Mouse (Mus musculus): ENCODE measurements at regions not wholly inside any gene's neighbourhood (a gene's known extent, or its start where the extent isn't known, plus 50 kb on each side); places are given as distances from the start of the nearest gene placed in this dataset.

DNA sequence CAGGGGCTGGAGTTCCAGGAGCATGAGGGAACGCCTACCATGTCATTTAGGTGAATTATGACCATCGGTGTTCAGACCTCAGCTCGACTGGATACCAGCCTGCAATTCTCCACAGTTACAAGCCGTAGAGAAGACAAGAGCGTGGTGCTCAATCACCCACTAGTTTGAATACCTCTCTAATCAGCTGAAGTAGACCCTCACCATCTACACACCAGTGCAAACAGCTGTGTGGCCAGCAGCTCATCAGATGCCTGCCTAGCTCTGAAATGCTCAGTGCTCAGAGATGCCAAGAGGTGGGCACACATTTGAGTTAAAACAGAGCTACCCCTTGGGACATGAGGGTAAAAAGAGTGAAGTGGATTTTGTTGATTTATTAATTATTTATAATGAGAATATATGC is 660.2 kb downstream of the Magi1 start:
- no peaks in the 10 kb centered on the region for H3K27me3 ChIP-seq
- WGBS = 72% methylated on average over 5 of the region's 5 CpGs
- no peak overlapping the region for H3K4me3 ChIP-seq (replicated peaks)
- no peak overlapping the region for H3K4me2 ChIP-seq (replicated peaks)
- H3K9me3 ChIP-seq (replicated peaks) = no peaks in the 10 kb centered on the region
- ATAC-seq (ENCODE audit: insufficient number of reproducible peaks, low FRiP score, low TSS enrichment, low read depth) = no peak
- H3K9ac ChIP-seq = no peak overlapping the region
- H3K27ac ChIP-seq (replicated peaks) = no peak overlapping the region
- no peaks in the 10 kb centered on the region for H3K4me1 ChIP-seq
- no peaks in the 10 kb centered on the region for H3K36me3 ChIP-seq

DNA sequence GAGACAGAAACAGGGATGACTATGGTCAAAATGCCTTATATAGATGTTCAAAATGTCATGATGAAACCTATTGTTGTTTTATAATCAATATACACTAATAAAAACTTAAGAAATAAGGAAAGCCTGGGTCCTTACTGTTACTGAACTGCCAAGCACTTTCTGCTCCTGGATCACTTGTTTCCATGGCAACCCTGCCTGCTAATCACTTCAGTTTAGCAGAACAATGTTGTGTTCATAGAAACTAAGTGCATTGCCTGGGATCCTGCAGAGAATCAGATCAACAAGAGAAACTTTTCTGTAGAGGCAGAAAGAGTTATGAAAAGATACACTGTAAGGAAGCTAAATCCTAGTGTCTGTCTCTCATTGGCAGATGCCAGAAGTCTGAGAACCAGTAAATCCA is 666.8 kb downstream of the Magi1 start:
- no peak for ATAC-seq (ENCODE audit: insufficient number of reproducible peaks, low FRiP score, low TSS enrichment, low read depth)
- Histone ChIP-seq H3K36me3 (no peaks in the 10 kb centered on the region), H3K4me2 (replicated peaks) (no peak overlapping the region), H3K27me3 (no peaks in the 10 kb centered on the region), H3K9me3 (replicated peaks) (no peaks in the 10 kb centered on the region), H3K27ac (replicated peaks) (no peak overlapping the region), H3K4me1 (no peaks in the 10 kb centered on the region), H3K9ac (no peak overlapping the region), H3K4me3 (replicated peaks) (no peak overlapping the region)

DNA sequence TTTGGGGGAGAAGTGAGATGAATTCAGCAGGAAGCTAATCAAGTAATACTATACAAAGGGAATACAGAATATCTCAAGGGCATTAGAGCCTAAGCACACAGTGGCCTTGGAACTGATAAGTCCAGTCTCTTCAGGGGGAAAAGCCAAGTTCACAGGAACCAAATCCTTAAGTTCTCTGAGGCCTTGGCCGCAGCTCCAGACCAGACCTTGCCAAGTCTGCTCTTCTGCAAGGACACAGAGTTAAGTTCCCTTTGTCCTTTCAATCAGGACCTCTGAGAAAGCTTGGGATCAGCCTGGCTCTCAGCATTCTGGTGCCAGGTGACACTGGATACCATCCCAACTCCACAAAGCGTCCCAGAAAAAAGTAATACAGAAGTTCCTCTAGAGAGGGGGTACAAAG is 657.1 kb upstream of the Adamts9 start:
- no peaks in the 10 kb centered on the region for H3K4me1 ChIP-seq
- ATAC-seq (ENCODE audit: insufficient number of reproducible peaks, low FRiP score, low TSS enrichment, low read depth) = no peak
- WGBS = 91% methylated on average over 2 of the region's 2 CpGs
- H3K4me3 ChIP-seq (replicated peaks) = no peak overlapping the region
- H3K36me3 ChIP-seq = no peaks in the 10 kb centered on the region
- H3K9me3 ChIP-seq (replicated peaks) = no peaks in the 10 kb centered on the region
- H3K9ac ChIP-seq = no peak overlapping the region
- H3K27me3 ChIP-seq = no peaks in the 10 kb centered on the region
- no peak overlapping the region for H3K4me2 ChIP-seq (replicated peaks)
- no peak overlapping the region for H3K27ac ChIP-seq (replicated peaks)

DNA sequence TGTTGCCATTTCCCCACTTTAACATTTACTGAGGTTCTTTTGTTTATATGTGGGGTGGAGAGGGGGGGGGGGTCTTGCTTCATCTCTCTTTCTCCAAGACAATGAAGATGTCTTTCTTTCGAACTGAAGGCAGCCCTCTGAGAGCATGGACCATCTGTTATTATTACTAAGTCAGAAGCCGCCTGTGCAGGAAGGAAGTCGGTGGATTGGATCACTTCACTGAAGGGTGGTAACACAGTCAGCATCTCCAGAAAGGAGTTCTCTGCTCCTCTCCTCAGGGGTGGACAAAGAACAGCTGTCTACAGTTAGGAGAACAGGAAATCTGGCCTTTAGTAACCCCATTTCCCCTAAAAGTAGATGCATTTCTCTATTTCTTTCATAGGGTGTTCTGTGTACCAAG is 656.1 kb upstream of the Adamts9 start:
- Histone ChIP-seq H3K9ac (no peak overlapping the region), H3K9me3 (replicated peaks) (no peaks in the 10 kb centered on the region), H3K27me3 (no peaks in the 10 kb centered on the region), H3K36me3 (no peaks in the 10 kb centered on the region), H3K4me1 (no peaks in the 10 kb centered on the region), H3K27ac (replicated peaks) (no peak overlapping the region), H3K4me2 (replicated peaks) (no peak overlapping the region), H3K4me3 (replicated peaks) (no peak overlapping the region)
- no peak for ATAC-seq (ENCODE audit: insufficient number of reproducible peaks, low FRiP score, low TSS enrichment, low read depth)
- 59% methylated on average over 3 of the region's 3 CpGs for WGBS

DNA sequence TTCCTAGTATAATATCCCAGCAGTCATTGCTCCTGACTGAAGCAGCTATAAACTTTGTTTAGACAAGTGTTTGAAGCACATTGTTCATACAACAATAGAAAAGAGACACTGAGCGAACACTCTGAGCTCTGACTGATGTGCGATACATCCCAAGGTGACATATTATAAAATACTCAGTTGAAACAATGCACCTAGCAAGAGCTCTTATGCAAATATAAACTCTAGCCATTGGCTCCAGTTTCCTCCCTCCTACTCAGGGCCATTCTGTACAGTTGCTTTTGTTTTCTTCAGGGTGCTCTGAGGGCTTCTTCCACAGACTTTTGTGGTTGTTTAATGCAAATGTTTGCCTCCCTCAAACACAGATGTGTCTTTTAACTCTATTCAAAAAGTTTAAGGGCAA is 646.6 kb upstream of the Adamts9 start:
- Histone ChIP-seq H3K4me2 (replicated peaks) (no peak overlapping the region), H3K4me1 (no peaks in the 10 kb centered on the region), H3K9me3 (replicated peaks) (no peaks in the 10 kb centered on the region), H3K4me3 (replicated peaks) (no peak overlapping the region), H3K36me3 (no peaks in the 10 kb centered on the region), H3K9ac (no peak overlapping the region), H3K27me3 (no peaks in the 10 kb centered on the region), H3K27ac (replicated peaks) (no peak overlapping the region)
- 89% methylated on average over 2 of the region's 2 CpGs for WGBS
- no peak for ATAC-seq (ENCODE audit: insufficient number of reproducible peaks, low FRiP score, low TSS enrichment, low read depth)

DNA sequence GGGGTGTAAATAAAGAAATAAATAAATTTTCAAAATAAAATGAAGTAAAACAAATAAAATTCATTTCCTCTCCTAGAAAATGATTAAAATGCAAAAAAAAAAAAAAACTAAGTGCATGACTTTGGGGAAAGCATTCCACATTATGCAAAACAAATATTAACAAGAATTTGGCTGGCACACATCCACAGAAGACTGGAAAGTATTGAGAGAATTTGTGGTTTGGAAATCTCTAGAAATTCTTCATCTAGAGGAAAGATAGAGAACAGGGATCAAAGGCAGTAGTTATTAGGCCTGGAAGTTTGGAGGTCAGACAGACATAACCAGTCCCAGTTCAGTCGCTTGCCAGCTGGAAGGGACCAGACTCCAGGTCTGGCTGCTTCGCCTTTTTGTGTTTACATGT is 643.6 kb upstream of the Adamts9 start:
- no peak overlapping the region for H3K27ac ChIP-seq (replicated peaks)
- H3K4me3 ChIP-seq (replicated peaks) = no peak overlapping the region
- H3K27me3 ChIP-seq = no peaks in the 10 kb centered on the region
- WGBS = 79% methylated on average over 2 of the region's 2 CpGs
- ATAC-seq (ENCODE audit: insufficient number of reproducible peaks, low FRiP score, low TSS enrichment, low read depth) = no peak
- H3K4me2 ChIP-seq (replicated peaks) = no peak overlapping the region
- no peaks in the 10 kb centered on the region for H3K4me1 ChIP-seq
- no peak overlapping the region for H3K9ac ChIP-seq
- H3K9me3 ChIP-seq (replicated peaks) = no peaks in the 10 kb centered on the region
- no peaks in the 10 kb centered on the region for H3K36me3 ChIP-seq

DNA sequence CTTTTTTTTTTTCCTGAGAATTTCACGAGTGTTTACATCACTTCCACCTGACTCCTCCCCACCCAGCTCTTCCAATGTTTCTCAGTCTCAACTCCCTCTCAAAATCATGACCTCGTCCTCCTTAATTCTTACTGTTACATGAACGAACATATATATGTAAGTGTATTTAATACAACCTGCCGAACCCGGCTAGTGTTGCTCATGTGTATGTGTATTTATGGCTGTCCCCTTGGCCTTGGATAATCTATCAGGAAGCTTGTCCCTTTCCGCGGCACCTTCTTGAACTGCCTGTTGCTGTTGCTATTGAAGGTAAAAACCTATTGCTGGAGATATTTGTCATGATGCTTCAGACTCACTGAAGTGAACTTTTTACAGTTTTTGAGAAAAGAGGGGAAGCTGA is 637.8 kb upstream of the Adamts9 start:
- no peak overlapping the region for H3K9ac ChIP-seq
- ATAC-seq (ENCODE audit: insufficient number of reproducible peaks, low FRiP score, low TSS enrichment, low read depth) = no peak
- H3K27me3 ChIP-seq = no peaks in the 10 kb centered on the region
- H3K4me1 ChIP-seq = no peaks in the 10 kb centered on the region
- H3K27ac ChIP-seq (replicated peaks) = no peak overlapping the region
- H3K9me3 ChIP-seq (replicated peaks) = no peaks in the 10 kb centered on the region
- H3K36me3 ChIP-seq = no peaks in the 10 kb centered on the region
- 88% methylated on average over 7 of the region's 7 CpGs for WGBS
- H3K4me3 ChIP-seq (replicated peaks) = no peak overlapping the region
- H3K4me2 ChIP-seq (replicated peaks) = no peak overlapping the region

DNA sequence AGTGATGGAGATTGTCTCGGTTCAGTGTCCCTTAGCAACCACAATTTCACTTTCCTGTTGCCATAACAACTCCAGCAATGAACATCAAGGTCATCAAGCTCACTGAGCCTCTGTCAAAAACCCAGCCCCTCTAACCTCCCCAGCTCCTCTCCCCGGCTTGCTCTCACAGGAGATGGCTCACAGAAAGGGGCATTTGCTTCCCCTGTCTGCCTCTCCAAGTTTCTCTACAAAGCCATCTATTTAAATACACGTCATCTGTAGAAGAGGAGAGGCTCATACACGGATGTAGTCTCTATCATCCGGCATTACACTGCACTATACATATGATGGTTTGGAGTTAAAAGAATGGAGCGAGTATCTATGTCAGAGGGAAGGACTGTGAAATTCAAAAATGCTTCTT is 637.4 kb upstream of the Adamts9 start:
- H3K27me3 ChIP-seq = no peaks in the 10 kb centered on the region
- no peak for ATAC-seq (ENCODE audit: insufficient number of reproducible peaks, low FRiP score, low TSS enrichment, low read depth)
- no peak overlapping the region for H3K9ac ChIP-seq
- 76% methylated on average over 6 of the region's 6 CpGs for WGBS
- H3K4me1 ChIP-seq = no peaks in the 10 kb centered on the region
- H3K27ac ChIP-seq (replicated peaks) = no peak overlapping the region
- H3K4me3 ChIP-seq (replicated peaks) = no peak overlapping the region
- no peaks in the 10 kb centered on the region for H3K36me3 ChIP-seq
- no peaks in the 10 kb centered on the region for H3K9me3 ChIP-seq (replicated peaks)
- H3K4me2 ChIP-seq (replicated peaks) = no peak overlapping the region

DNA sequence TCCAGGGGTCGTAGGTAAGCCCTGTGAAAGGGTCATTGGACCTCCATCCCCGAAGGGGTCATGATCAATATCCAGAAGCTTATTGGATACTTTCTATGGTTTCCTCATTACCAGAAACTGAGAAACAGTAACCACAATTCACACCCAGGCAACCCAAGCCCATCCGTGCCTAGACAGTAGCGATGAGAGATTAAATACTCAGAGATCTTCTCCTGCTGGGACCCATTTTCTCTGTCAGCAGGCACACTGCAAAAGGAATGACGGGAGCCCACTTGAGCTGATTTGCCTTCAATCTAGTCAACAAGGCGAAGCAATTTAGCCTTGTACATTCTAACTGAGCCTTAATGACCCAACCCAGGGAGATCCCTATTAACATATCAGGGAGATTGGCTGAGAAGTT is 632.0 kb upstream of the Adamts9 start:
- H3K27me3 ChIP-seq = no peaks in the 10 kb centered on the region

DNA sequence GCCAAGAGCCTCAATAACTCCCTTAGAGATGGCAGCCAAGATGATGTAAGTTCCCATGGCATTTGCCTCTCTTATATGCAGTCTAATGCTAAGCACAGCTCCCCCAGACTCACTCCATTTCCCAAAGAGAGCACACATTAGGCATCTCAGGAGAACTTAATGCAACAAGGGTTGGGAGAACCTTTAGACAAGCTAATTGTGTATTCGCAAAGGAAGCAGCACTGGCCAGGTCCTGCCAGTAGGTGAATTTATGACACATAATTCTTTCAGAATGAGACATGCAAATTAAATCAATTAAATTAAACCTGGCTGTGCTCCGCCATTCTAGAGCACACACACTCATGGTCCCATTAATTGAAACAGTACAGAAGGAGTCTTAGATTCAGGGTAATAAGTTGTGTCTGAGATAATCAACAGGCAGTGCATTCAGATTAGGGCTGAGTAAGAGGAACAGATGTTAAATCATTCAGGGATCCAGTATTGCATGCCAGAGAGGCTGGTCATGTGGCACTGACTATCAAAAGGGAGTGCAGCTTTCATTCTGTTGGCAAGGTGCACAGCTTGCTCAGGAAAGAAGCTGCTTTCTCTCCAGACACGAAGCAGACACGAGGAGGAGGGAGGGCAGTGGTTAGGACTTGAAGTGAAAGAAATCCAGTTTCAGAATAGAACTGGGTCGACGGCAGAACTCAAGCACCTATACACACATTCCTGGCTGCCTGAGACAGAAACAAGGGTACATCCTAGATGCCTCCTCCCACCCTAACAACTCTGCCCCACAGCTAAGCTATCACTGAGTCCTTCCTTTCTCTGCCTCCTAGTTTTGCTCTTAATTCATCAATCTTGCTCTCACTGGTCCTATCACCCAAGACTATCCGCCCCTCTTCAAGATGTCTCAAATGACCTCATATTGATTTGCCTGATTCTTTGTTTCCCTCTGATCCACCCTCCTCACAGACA is 630.7 kb upstream of the Adamts9 start:
- Histone ChIP-seq H3K4me2 (replicated peaks) (no peak overlapping the region), H3K36me3 (no peaks in the 10 kb centered on the region), H3K27me3 (no peaks in the 10 kb centered on the region), H3K27ac (replicated peaks) (no peak overlapping the region), H3K9me3 (replicated peaks) (no peaks in the 10 kb centered on the region), H3K4me1 (no peaks in the 10 kb centered on the region), H3K9ac (no peak overlapping the region), H3K4me3 (replicated peaks) (no peak overlapping the region)
- 64% methylated on average over 7 of the region's 7 CpGs for WGBS
- no peak for ATAC-seq (ENCODE audit: insufficient number of reproducible peaks, low FRiP score, low TSS enrichment, low read depth)

More for the DNA sequence above, 632.0 kb upstream of the Adamts9 start:
- Histone ChIP-seq H3K9ac (no peak overlapping the region), H3K27ac (replicated peaks) (no peak overlapping the region), H3K4me2 (replicated peaks) (no peak overlapping the region), H3K4me1 (no peaks in the 10 kb centered on the region), H3K9me3 (replicated peaks) (no peaks in the 10 kb centered on the region), H3K36me3 (no peaks in the 10 kb centered on the region), H3K4me3 (replicated peaks) (no peak overlapping the region)
- no peak for ATAC-seq (ENCODE audit: insufficient number of reproducible peaks, low FRiP score, low TSS enrichment, low read depth)
- 79% methylated on average over 6 of the region's 6 CpGs for WGBS

DNA sequence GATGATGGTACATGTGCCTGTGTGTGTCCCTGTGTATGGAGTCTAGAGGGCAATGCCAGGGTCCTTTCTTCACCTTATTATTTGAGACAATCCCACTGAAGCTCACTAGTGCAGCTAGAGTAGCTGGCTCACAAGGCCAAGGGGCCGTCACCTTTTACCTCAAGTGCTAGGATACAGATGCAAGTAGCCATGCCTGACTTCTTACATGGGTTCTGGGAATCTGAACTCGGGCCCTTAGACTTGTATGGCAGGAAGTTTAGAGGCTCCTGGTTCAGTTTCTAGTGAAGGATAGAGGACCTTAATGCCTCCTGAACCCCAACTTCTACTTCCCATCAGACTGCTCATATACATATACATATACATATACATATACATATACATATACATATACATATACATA is 626.6 kb upstream of the Adamts9 start:
- Histone ChIP-seq H3K9ac (no peak overlapping the region), H3K4me2 (replicated peaks) (no peak overlapping the region), H3K36me3 (no peaks in the 10 kb centered on the region), H3K9me3 (replicated peaks) (no peaks in the 10 kb centered on the region), H3K4me1 (no peaks in the 10 kb centered on the region), H3K27ac (replicated peaks) (no peak overlapping the region), H3K4me3 (replicated peaks) (no peak overlapping the region), H3K27me3 (no peaks in the 10 kb centered on the region)
- WGBS = 78% methylated on average over 2 of the region's 2 CpGs
- ATAC-seq (ENCODE audit: insufficient number of reproducible peaks, low FRiP score, low TSS enrichment, low read depth) = no peak

DNA sequence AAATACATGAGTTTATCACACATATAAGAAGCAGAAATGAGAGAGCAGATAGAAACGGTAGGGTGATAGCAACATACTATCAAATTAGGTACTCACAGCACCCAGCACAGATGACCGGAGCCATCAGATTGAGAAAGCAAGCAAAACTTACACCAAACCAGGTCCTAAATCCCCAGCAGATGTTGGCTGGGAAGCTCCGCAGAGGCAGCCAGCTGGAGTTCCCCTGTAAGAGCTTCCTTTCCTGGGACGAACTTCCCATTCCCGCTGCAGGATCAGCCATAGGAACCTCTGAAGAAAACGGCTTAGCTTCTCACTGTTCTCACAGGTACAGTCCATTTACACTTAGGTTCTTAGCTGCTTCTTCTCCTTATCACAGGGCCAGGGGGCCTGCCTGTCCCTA is 625.9 kb upstream of the Adamts9 start:
- H3K4me1 ChIP-seq = no peaks in the 10 kb centered on the region
- ATAC-seq (ENCODE audit: insufficient number of reproducible peaks, low FRiP score, low TSS enrichment, low read depth) = no peak
- H3K9ac ChIP-seq = no peak overlapping the region
- WGBS = 74% methylated on average over 6 of the region's 6 CpGs
- no peaks in the 10 kb centered on the region for H3K36me3 ChIP-seq
- no peak overlapping the region for H3K4me3 ChIP-seq (replicated peaks)
- H3K9me3 ChIP-seq (replicated peaks) = no peaks in the 10 kb centered on the region
- H3K27ac ChIP-seq (replicated peaks) = no peak overlapping the region
- H3K4me2 ChIP-seq (replicated peaks) = no peak overlapping the region
- H3K27me3 ChIP-seq = no peaks in the 10 kb centered on the region
